Mouse (Mus musculus) lung, postnatal 0 days (tissue): ENCODE measurements at regions not wholly inside any gene's neighbourhood (a gene's known extent, or its start where the extent isn't known, plus 50 kb on each side); places are given as distances from the start of the nearest gene placed in this dataset.

Experiments
- CTCF ChIP-seq: IDR thresholded peaks from 2 replicates; pipeline ENCODE4 v1.5.1; 2016; ENCODE audit warnings: antibody characterized with exemption, mild to moderate bottlenecking
- EP300 ChIP-seq: IDR thresholded peaks from 2 replicates; pipeline ENCODE4 v1.6.1; 2016; ENCODE audit warnings: antibody characterized with exemption, mild to moderate bottlenecking, control low read depth

GRCm38 (mm10) chr10:17561466-17561865 lies 161.6 kb upstream of the Cited2 start:
- TF ChIP-seq EP300 (no peak), CTCF (no peak)
